Mouse (Mus musculus) heart, embryonic 13.5 days (tissue): ENCODE data around the gene Ssx2ip. TPM values are rescaled to one million over a fixed set of nuclear protein-coding genes. Genes with fewer than 3 reads are reported as not detected.

Experiments used
- ATAC-seq: fragments of 200-750 bp; cut with Nextera tagmentation; 2 replicates; pipeline ENCODE4 v1.8.0; 2017; ENCODE audit warnings: moderate TSS enrichment; ENCODE audit not compliant: insufficient number of reproducible peaks, low FRiP score, low TSS enrichment; ENCODE audit errors: extremely low read depth
- H3K27ac ChIP-seq: fragments of 300-500 bp; sonication (generic); replicated peaks from 2 replicates; pipeline ENCODE4 v1.5.1; 2015; ENCODE audit warnings: moderate library complexity, mild to moderate bottlenecking, inconsistent platforms
- H3K27me3 ChIP-seq: fragments of 300-500 bp; sonication (generic); replicated peaks from 2 replicates; pipeline ENCODE4 v1.6.1; 2015; ENCODE audit warnings: mild to moderate bottlenecking, inconsistent platforms
- H3K36me3 ChIP-seq: fragments of 300-500 bp; sonication (generic); 2 replicates; pipeline ENCODE4 v1.6.1; 2015; ENCODE audit warnings: mild to moderate bottlenecking, inconsistent platforms
- H3K4me1 ChIP-seq: fragments of 300-500 bp; sonication (generic); 2 replicates; pipeline ENCODE4 v1.6.1; 2015; ENCODE audit warnings: inconsistent platforms
- H3K4me2 ChIP-seq: fragments of 300-500 bp; sonication (generic); 2 replicates; pipeline ENCODE4 v1.6.1; 2015; ENCODE audit warnings: inconsistent platforms, mild to moderate bottlenecking, moderate library complexity
- H3K4me3 ChIP-seq: fragments of 300-500 bp; sonication (generic); 2 replicates; pipeline ENCODE4 v1.5.1; 2015; ENCODE audit warnings: moderate library complexity, mild to moderate bottlenecking, inconsistent platforms
- H3K9ac ChIP-seq: fragments of 300-500 bp; sonication (generic); 2 replicates; pipeline ENCODE4 v1.6.1; 2015; ENCODE audit warnings: inconsistent platforms, mild to moderate bottlenecking, moderate library complexity
- H3K9me3 ChIP-seq: fragments of 300-500 bp; sonication (generic); 2 replicates; pipeline ENCODE4 v1.6.1; 2016; ENCODE audit warnings: inconsistent platforms
- WGBS: fragments of 180-500 bp; shearing (Covaris S2); methylation state at CpG from one replicate; pipeline ENCODE4 v1.1.7; 2015; ENCODE audit warnings: mixed read lengths; 5-methylcytosine and 5-hydroxymethylcytosine counted together
- microRNA-seq: library from miRNA; unstranded; fragments of <30 nt; microRNA quantifications from one replicate; pipeline ENCODE4, GENCODE M21; 2016
- polyA plus RNA-seq: library from polyadenylated mRNA; unstranded; fragments of >200 nt; fragmentation: Nextera tagmentation; extraction: Ambion mirVana; gene quantifications from 2 replicates; pipeline ENCODE4 v1.2.1, GENCODE M21; 2015

Ssx2ip gene
- polyA plus RNA-seq, 1 experiment from 2014 or later: 18.7 TPM

- ATAC-seq: no peak
- Histone ChIP-seq H3K4me3 (no peak overlapping the region), H3K4me2 (peak overlapping the region; percentile 85), H3K9me3 (no peaks in the 10 kb centered on the region), H3K27ac (no peak overlapping the region), H3K36me3 (peaks cover 12% of the 10 kb centered on the region), H3K27me3 (no peaks in the 10 kb centered on the region), H3K4me1 (peaks cover 19% of the 10 kb centered on the region), H3K9ac (no peak overlapping the region)
- WGBS: 84% methylated on average over 5 of the region's 5 CpGs
Measured at GRCm38 (mm10) chr3:146451375-146451774, 46.9 kb downstream of the Ssx2ip start.

DNA sequence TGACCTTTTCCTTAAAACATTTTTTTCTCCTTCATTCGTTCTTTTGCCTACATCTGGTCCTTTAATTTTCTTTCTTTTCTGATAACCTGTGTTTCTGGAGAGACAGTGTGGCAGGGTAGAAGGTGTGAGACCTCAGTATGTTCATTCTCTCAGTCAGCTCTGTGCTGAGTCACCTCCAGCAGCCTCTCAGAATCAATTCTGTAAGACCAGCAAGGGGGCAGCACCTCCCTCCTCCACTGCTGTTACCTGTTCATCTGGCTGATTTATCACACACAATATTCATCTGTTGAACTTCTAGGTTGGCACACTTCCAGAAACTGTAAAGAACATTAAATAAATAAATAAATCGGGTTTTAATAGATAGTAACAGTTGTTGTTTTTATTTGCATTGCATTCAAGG is 58.5 kb downstream of the Ssx2ip start:
- Histone ChIP-seq H3K9ac (no peak overlapping the region), H3K4me1 (no peaks in the 10 kb centered on the region), H3K36me3 (peaks cover 18% of the 10 kb centered on the region), H3K9me3 (no peaks in the 10 kb centered on the region), H3K4me3 (no peak overlapping the region), H3K27me3 (no peaks in the 10 kb centered on the region), H3K27ac (no peak overlapping the region), H3K4me2 (no peak overlapping the region)
- ATAC-seq: no peak
- 36% methylated on average over 2 of the region's 2 CpGs for WGBS

GRCm38 (mm10) chr3:146469226-146469625 is 64.8 kb downstream of the Ssx2ip start:
- Histone ChIP-seq H3K36me3 (peaks cover 5% of the 10 kb centered on the region; the same call in 1 of the 2 replicates), H3K4me2 (no peak overlapping the region), H3K27ac (no peak overlapping the region), H3K9me3 (no peaks in the 10 kb centered on the region), H3K4me1 (peaks cover 6% of the 10 kb centered on the region; the same call in 1 of the 2 replicates), H3K9ac (no peak overlapping the region), H3K4me3 (no peak overlapping the region), H3K27me3 (no peaks in the 10 kb centered on the region)
- WGBS: 77% methylated on average over 2 of the region's 2 CpGs
- ATAC-seq: no peak

DNA sequence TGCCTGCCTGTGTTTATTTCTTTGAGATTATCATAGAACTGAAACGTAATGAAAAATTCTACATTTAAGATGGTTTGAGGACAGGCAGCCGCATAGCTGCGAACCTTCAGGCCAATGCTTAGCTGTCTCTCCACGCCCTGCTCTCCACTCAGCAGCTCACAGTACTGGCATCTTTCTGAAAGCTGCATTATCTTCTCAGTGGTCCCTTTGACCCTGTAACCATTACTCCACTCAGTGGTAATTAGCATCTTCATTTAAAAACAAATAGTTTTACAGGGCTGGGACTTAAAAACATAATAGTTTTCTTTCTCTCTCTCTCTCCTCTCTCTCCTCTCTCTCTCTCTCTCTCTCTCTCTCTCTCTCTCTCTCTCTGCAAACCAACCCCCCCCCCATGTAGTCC is 68.2 kb downstream of the Ssx2ip start:
- no peak overlapping the region for H3K27ac ChIP-seq
- no peaks in the 10 kb centered on the region for H3K9me3 ChIP-seq
- no peak overlapping the region for H3K9ac ChIP-seq
- no peaks in the 10 kb centered on the region for H3K27me3 ChIP-seq
- no peak overlapping the region for H3K4me2 ChIP-seq
- no peak overlapping the region for H3K4me3 ChIP-seq
- peaks cover 2% of the 10 kb centered on the region; the same call in 1 of the 2 replicates for H3K36me3 ChIP-seq
- WGBS: 67% methylated on average over 4 of the region's 4 CpGs
- H3K4me1 ChIP-seq: peaks cover 6% of the 10 kb centered on the region; the same call in 1 of the 2 replicates
- ATAC-seq: no peak

DNA sequence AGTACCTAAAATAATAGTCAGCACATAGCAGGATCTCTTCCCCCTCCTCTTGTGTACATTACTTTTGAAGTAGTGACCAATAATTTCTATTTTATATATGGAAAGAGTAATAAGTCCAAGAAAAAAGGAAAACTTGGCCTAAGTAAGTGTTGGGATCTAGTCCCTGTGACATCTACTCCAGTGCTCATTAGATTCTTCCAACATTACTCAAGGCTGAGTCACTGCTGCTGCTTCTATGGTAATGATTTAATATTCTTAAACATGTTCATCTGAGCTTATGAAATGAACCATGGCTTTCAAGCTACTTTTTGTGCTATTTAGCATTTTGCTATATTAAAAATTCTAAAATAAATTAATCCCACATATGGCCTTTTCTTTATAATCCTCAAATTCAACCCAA is 69.3 kb downstream of the Ssx2ip start:
- H3K27me3 ChIP-seq: no peaks in the 10 kb centered on the region
- H3K4me3 ChIP-seq: no peak overlapping the region
- peaks cover 6% of the 10 kb centered on the region; the same call in 1 of the 2 replicates for H3K4me1 ChIP-seq
- no peaks in the 10 kb centered on the region for H3K36me3 ChIP-seq
- ATAC-seq: no peak
- no peak overlapping the region for H3K27ac ChIP-seq
- H3K9me3 ChIP-seq: no peaks in the 10 kb centered on the region
- no peak overlapping the region for H3K9ac ChIP-seq
- no peak overlapping the region for H3K4me2 ChIP-seq

- Histone ChIP-seq H3K27ac (no peak overlapping the region), H3K9ac (no peak overlapping the region), H3K36me3 (no peaks in the 10 kb centered on the region), H3K27me3 (no peaks in the 10 kb centered on the region), H3K4me1 (peaks cover 6% of the 10 kb centered on the region; the same call in 1 of the 2 replicates), H3K4me3 (no peak overlapping the region), H3K4me2 (no peak overlapping the region), H3K9me3 (no peaks in the 10 kb centered on the region)
- ATAC-seq: no peak
- WGBS: 85% methylated on average over 3 of the region's 3 CpGs
Measured at GRCm38 (mm10) chr3:146474428-146474827, 70.0 kb downstream of the Ssx2ip start.

- WGBS: 59% methylated on average over 2 of the region's 2 CpGs
- Histone ChIP-seq H3K4me2 (no peak overlapping the region), H3K27me3 (no peaks in the 10 kb centered on the region), H3K4me1 (no peaks in the 10 kb centered on the region), H3K9ac (no peak overlapping the region), H3K4me3 (no peak overlapping the region), H3K36me3 (peaks cover 10% of the 10 kb centered on the region; the same call in 1 of the 2 replicates), H3K9me3 (no peaks in the 10 kb centered on the region), H3K27ac (no peak overlapping the region)
- ATAC-seq: no peak
Measured at GRCm38 (mm10) chr3:146482044-146482443, 77.6 kb downstream of the Ssx2ip start.

DNA sequence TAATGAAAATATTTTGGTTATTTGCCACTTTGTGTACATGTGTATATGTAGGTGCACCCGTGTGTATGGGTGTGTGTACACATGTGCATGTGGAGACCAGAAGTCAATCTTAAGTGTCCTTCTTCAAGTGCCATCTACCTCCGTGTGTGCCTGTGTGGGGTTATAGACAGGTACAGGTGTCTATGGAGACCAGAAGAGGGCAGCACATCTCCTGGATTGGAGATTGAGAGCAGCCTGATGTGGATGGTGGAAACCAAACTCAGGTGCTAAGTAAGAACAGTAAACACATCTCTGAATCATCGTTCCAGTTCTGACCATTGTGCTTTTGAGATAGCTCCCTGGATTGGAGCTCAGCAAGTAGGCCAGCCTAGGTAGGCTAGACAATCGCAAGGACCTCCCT is 82.0 kb downstream of the Ssx2ip start:
- no peak overlapping the region for H3K27ac ChIP-seq
- WGBS: 76% methylated on average over 4 of the region's 4 CpGs
- peaks cover 10% of the 10 kb centered on the region; the same call in 1 of the 2 replicates for H3K36me3 ChIP-seq
- H3K9me3 ChIP-seq: no peaks in the 10 kb centered on the region
- no peak overlapping the region for H3K9ac ChIP-seq
- H3K27me3 ChIP-seq: no peaks in the 10 kb centered on the region
- H3K4me1 ChIP-seq: no peaks in the 10 kb centered on the region
- no peak for ATAC-seq
- no peak overlapping the region for H3K4me3 ChIP-seq
- H3K4me2 ChIP-seq: no peak overlapping the region

Small RNA genes lying within 50 kb of the gene (microRNA-seq; reads per million reads assigned to microRNA genes)
- not detected for gene Gm22901

Other genes starting within 250 kb of the Ssx2ip start
- gene Lpar3, start 183.7 kb upstream of the Ssx2ip start, polyA plus RNA-seq: 44.7 and 49.7 TPM in 2 replicates
- gene Ctbs, start 45.2 kb downstream of the Ssx2ip start, polyA plus RNA-seq: 9.5 and 10.5 TPM in 2 replicates
- gene Spata1, start 95.1 kb downstream of the Ssx2ip start, polyA plus RNA-seq: 5.3 and 6.3 TPM in 2 replicates
- 1,560 and 1,674 TPM in 2 replicates for gene Gng5, start 95.2 kb downstream of the Ssx2ip start, polyA plus RNA-seq
- gene Rpf1, start 116.8 kb downstream of the Ssx2ip start, polyA plus RNA-seq: 31.6 and 37.8 TPM in 2 replicates
- gene Uox, start 165.8 kb downstream of the Ssx2ip start, polyA plus RNA-seq: 0.05 and 0.24 TPM in 2 replicates
- gene Dnase2b, start 211.0 kb downstream of the Ssx2ip start, polyA plus RNA-seq: not detected in 2 replicates
- not detected in 2 replicates for gene 4930503B20Rik, start 246.7 kb downstream of the Ssx2ip start, polyA plus RNA-seq